Mouse (Mus musculus) erythroblast, adult 5-6 weeks (primary cell): ENCODE results near the gene Lmcd1. TPM values are rescaled to one million over a fixed set of nuclear protein-coding genes. Genes with fewer than 3 reads are reported as not detected.

Experiments
- ATAC-seq: replicated peaks from 2 replicates; pipeline ENCODE4 v1.8.0; 2016; ENCODE audit warnings: moderate number of reproducible peaks, mild to moderate bottlenecking, moderate TSS enrichment, inconsistent platforms; ENCODE audit not compliant: poor library complexity, low FRiP score, severe bottlenecking
- total RNA-seq, 2 experiments: library from RNA; stranded (forward) in 1 of 2; stranded (reverse) in 1 of 2; fragments of 150-400 nt in 1 of 2; fragments of 200-764, 138-1000 nt in 1 of 2; gene quantifications; 2 replicates each; pipeline versions ENCODE4 v1.2.3 to v1.2.4; 2015 to 2017; ENCODE audit warnings: low replicate concordance in 2 of 2

Gene Lmcd1
- total RNA-seq, 2 experiments from 2014 or later, result not detected

- no peak for ATAC-seq
Observed at GRCm38 (mm10) chr6:112281935-112282334, 8.4 kb downstream of the Lmcd1 start.

DNA sequence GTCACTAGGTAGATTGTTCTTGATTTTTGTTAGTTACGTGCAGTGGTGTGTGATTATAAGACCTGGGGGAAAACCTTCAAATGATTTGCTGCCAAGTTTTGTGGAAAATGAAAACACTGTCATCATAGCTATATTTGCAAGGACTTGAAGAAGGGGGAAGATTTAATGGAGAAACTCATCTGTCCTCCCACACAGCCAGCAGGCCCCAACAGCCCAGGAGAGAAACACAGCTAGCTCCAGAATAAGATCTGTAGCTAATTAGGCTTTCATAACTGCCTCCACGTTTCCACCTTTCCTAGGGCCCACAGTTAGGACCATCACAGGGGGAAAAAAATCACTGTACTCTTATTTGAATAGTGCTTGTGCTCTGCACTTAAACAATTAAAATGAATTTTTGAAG, 10.5 kb downstream of the Lmcd1 start:
- no peak for ATAC-seq

DNA sequence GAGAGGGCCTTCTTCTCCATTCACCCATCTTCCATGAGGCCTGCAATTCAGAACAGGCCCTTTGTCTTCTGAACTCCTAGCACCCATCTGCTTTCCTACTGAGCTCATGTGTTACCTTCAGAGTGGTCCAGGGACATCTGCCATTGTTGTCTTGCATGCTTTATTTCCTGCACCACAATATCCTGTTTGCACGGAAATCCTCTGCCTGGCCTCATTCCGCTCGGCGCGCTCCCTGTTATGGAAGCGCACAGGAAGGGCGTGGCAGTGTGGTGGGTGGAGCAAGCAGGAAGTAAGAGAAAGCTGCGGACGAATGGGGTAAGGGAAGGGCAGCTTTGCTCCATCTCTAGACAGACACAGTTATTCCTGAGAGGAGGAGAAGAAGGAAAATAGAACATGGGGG, 14.1 kb downstream of the Lmcd1 start:
- no peak for ATAC-seq

GRCm38 (mm10) chr6:112288271-112288670, 14.7 kb downstream of the Lmcd1 start:
- no peak for ATAC-seq

- no peak for ATAC-seq
Observed at GRCm38 (mm10) chr6:112291146-112291545, 17.6 kb downstream of the Lmcd1 start.

DNA sequence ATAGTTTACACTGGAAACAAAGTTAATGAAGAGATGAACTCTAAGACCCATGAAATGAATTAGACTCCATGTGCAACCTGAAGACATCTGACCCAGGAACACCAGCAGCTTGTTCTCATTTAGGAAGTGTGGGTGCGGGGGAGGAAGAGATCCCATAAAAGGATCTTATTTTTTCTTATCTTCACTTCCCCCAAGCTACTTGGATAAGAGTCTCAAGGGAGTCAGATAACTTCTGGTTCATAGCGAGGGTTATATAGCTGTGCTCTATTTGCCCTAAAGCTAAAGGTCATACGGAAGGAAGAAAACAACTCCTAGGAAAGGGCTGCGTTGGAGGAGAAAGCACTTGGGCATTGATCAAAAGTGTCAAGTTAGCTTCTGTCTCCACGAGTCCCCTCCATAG, 19.8 kb downstream of the Lmcd1 start:
- no peak for ATAC-seq

- ATAC-seq, result no peak
Observed at GRCm38 (mm10) chr6:112295269-112295668, 21.7 kb downstream of the Lmcd1 start.

DNA sequence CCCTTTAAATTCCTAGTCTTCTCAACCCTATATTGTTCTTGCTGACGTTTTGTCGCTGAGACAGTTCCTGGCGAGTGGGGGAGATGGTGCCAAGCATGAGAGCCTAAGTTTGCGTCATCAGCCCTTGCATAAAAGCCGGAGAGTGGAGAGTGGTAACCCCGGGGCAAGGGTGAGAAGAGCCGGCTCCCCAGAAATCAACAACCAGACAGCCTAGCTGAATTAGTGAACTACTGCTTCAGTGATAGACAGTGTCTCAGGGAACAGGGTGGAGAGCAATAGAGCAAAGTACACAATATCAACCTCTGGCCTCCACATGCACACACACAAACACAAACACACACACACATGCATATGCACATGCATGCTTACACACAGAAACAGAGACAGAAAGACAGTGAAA, 26.6 kb downstream of the Lmcd1 start:
- no peak for ATAC-seq

DNA sequence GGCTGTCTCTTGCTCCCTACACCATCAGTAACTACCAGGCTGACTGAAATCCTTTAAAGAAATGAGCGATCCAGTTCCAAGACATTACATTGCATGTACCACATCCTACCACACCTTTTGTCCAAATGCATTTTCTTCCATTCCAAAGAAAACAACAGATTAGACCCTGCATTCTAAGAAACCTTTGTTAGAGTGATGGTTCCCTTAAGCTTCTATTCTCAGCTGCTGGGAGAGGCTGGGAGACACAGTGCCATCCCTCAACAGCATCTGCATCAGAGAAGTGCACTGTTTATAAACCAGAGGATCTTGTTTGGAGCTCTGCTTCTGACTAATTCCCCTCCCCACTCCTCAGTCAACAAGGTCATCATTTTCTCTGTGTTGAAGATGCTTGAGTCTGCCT, 27.1 kb downstream of the Lmcd1 start:
- ATAC-seq, result no peak

DNA sequence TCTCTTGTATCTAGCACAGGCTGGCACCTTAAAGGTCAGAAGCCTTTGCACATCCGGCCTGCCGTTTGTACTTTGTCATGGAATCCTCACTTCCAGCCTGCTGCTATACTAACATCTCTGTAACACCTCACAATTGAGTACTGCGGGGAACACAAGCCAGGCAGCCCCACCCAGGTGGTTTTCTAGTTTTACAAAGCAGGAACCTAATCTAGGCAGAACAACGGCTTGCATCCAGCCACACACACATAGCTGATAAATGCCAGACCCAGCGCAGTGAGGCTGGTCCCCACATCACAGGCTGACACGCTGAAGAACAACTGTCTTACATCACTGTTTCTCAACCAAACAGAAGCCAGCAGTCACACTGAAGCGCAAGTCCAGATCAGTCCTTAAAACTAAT, 28.7 kb downstream of the Lmcd1 start:
- no peak for ATAC-seq

- ATAC-seq, result no peak
Observed at GRCm38 (mm10) chr6:112302814-112303383, 29.3 kb downstream of the Lmcd1 start.

DNA sequence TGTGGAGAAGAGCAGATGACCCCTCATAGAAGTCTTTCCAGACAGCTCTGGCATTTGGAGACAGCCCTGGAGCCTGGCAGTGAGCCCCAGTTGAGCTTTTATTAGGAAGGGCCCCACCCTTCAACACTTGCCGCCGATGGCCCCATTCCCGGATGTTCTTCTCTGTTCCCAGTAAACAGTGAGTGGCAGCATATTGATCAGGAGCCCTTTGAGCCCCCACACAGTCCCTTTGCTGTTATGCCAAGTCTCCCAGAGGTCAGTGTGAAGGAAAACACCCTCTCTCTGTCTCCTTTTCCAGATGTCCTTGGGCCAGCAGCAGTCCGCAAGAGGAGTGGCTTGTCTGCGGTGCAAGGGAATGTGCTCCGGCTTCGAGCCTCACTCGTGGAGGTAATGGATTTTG, 31.2 kb downstream of the Lmcd1 start:
- no peak for ATAC-seq

DNA sequence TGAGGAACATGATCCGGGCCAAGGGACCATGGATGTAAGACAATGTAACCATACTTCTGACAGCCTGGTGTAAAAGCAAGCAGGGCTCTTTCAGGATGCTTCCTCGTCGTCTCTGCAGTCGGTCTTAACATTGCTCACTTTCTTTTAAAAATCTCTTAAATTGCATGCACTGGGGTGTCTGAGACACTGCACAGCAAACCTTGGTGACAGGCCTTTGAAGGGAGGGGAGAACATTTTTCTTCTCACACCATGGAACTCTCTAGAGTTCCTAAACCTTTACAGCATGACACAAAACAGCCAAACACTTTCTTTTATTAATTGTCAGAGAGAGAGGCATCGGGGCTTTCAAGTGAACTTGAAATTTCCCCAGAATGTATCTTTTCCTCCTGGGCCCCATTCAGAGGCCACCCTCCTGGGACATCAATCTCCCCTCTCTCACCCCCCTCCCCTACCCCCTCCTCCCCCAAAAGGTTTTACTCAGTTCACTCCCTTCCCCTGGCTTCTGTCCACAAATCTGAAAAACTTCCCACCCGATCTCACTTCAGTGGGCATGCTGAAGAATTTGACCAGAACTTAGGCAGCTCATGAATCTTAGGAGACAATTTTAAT, 35.9 kb downstream of the Lmcd1 start:
- ATAC-seq, result no peak

DNA sequence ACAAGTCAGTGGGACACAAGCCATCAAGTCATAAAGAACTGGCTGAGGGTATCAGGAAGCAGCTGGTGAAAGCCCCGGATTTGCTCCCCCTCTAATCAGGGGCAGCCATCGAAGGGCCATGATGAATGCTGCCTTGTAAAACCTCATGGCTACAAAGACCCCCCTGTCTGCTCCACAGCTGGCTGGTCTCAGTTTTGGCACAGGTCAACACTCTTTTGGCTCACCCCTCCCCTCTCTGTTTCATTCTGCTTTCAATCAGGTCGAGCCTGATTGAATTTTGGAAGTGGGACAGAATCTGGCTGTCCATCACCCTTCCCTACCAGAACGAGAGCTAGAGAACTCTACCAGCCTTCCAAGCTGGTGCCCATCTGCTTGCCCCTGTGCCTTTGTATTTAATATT, 37.8 kb downstream of the Lmcd1 start:
- no peak for ATAC-seq

GRCm38 (mm10) chr6:112319449-112319848, 45.9 kb downstream of the Lmcd1 start:
- no peak for ATAC-seq

- no peak for ATAC-seq
Observed at GRCm38 (mm10) chr6:112320679-112321078, 47.1 kb downstream of the Lmcd1 start.

DNA sequence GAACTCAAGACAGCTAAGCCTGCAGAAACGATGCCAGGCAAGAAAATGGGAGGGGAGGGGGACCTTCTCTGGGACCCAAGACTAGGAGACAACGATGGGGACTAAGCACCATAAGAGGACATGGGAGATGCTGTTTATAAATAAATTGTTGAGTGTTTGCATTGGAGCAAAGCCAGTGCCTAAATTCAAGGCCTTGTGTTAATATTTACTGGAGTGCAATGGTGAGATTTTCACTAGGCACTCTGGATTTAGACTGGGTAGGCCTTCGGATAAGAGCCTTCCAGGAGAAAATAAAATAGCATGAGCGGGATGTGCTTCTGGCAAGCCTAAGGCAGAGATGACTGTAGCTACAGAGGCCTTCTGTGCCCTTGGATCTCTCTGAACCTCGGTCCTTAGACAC, 49.4 kb downstream of the Lmcd1 start:
- ATAC-seq, result no peak

DNA sequence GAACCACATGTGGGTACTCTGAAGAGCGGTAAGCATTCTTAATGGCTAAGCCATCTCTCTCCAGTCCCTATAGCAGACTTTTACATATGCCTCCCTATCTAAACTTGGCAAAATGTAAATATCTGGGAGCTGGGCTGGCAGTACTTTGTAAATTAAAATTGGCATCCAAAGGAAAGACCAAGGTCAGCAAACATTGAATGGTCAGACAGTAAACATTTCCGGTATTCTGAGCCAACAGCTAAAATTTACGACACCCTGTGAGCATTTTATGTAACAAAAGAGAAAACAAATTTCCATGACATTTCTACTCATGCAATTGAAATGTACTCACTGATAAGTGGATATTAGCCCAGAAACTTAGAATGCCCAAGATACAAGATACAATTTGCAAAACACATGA, 51.7 kb downstream of the Lmcd1 start:
- no peak for ATAC-seq

DNA sequence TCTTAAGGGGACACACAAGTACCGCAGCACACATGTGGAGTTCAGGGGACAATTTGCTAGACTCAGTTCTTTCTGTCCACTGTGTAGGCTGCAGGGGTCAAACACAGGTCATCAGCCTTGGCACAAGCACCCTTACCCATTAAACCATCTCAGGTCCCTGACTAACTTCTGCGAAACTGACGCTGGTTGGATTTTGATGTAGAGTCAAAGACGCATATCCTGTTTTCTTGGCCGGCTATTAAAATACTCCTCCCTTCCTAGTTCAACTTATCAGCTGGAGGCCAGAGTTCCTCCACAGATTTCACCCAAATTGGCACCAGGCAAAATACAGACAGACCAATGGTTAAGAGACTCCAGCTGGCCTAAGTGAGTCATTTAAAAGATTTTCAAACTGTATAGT, 54.2 kb downstream of the Lmcd1 start:
- ATAC-seq, result no peak

GRCm38 (mm10) chr6:112330520-112331222, 57.1 kb downstream of the Lmcd1 start:
- ATAC-seq, result no peak

DNA sequence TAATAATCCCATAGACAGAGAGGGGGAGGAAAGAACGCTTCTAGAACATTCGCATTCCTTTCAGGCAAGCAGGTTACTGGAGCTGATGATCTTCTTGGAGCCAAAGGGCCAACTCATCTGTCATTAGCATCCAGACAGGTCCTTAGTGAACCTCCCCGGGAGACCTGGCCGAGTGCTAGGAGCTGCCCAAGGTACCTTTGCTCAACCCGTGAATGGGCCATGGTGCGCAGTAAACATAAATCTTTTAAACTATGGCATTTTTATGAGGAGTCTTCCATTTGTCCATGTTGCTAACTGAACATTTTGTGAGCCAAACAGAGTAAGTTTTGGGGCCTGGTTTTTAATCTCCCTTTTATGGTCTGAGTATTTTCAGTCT, 57.7 kb downstream of the Lmcd1 start:
- no peak for ATAC-seq

DNA sequence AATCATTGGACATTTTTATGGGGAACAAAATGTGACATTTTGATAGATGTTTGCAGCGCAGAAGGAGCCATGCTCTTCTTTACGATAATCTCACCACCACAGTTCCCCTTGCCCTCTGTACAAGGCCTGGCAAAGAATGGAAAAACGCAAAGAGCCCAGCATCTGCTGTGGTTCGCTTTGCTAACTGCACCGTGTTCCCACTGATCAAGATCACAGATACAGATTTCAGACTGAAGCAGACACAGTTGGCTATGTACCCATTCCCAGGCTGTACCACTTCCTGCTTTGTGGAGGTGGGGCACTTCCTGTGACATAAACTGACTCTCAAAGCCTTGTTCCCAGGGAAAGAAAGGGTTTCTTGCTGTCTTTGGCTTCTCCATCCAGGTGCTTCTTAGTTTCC, 60.4 kb downstream of the Lmcd1 start:
- ATAC-seq, result no peak
